Mouse (Mus musculus) embryonic facial prominence, embryonic 14.5 days (tissue): ENCODE measurements around the gene Olfr237-ps1. TPM values are rescaled to one million over a fixed set of nuclear protein-coding genes. Genes with fewer than 3 reads are reported as not detected.

ENCODE experiments used
- ATAC-seq: fragments of 200-750 bp; cut with Nextera tagmentation; 2 replicates; pipeline ENCODE4 v1.8.0; 2017; ENCODE audit warnings: low read depth, moderate number of reproducible peaks, moderate TSS enrichment
- DNase-seq: peaks from one replicate; pipeline ENCODE4 v3.0.0-alpha.2; 2015; ENCODE audit warnings: low spot score
- H3K27ac ChIP-seq: fragments of 300-500 bp; sonication (generic); replicated peaks from 2 replicates; pipeline ENCODE4 v1.5.1; 2014; ENCODE audit warnings: low read depth, mild to moderate bottlenecking, low read length, moderate library complexity
- H3K27me3 ChIP-seq: fragments of 300-500 bp; sonication (generic); replicated peaks from 2 replicates; pipeline ENCODE4 v1.6.1; 2014; ENCODE audit warnings: low read length; ENCODE audit not compliant: control insufficient read depth, insufficient read depth
- H3K36me3 ChIP-seq: fragments of 300-500 bp; sonication (generic); 2 replicates; pipeline ENCODE4 v1.6.1; 2014; ENCODE audit warnings: low read length, mixed read lengths; ENCODE audit not compliant: control insufficient read depth, insufficient read depth
- H3K4me1 ChIP-seq: fragments of 300-500 bp; sonication (generic); 2 replicates; pipeline ENCODE4 v1.6.1; 2014; ENCODE audit warnings: antibody characterized with exemption, low read length; ENCODE audit not compliant: control insufficient read depth, insufficient read depth
- H3K4me2 ChIP-seq: fragments of 300-500 bp; sonication (generic); 2 replicates; pipeline ENCODE4 v1.6.1; 2014; ENCODE audit warnings: low read depth, mild to moderate bottlenecking, low read length, moderate library complexity, mixed read lengths
- H3K4me3 ChIP-seq: fragments of 300-500 bp; sonication (generic); 2 replicates; pipeline ENCODE4 v1.5.1; 2014; ENCODE audit warnings: low read depth, mild to moderate bottlenecking, low read length
- H3K9ac ChIP-seq: fragments of 300-500 bp; sonication (generic); 2 replicates; pipeline ENCODE4 v1.6.1; 2014; ENCODE audit warnings: low read depth, mild to moderate bottlenecking, low read length, moderate library complexity, mixed read lengths
- H3K9me3 ChIP-seq: fragments of 300-500 bp; sonication (generic); 2 replicates; pipeline ENCODE4 v1.6.1; 2016; ENCODE audit warnings: low read length; ENCODE audit not compliant: control insufficient read depth
- WGBS: fragments of 180-500 bp; shearing (Covaris S2); extraction: QIAGEN DNeasy Blood & Tissue Kit; methylation state at CpG from one replicate; pipeline ENCODE4 v1.1.7; 2014; 5-methylcytosine and 5-hydroxymethylcytosine counted together
- polyA plus RNA-seq: library from polyadenylated mRNA; unstranded; fragments of >200 nt; fragmentation: Nextera tagmentation; extraction: Ambion mirVana; gene quantifications from 2 replicates; pipeline ENCODE4 v1.2.1, GENCODE M21; 2014

Gene Olfr237-ps1
- polyA plus RNA-seq, 1 experiment from 2014 or later = not detected

DNA sequence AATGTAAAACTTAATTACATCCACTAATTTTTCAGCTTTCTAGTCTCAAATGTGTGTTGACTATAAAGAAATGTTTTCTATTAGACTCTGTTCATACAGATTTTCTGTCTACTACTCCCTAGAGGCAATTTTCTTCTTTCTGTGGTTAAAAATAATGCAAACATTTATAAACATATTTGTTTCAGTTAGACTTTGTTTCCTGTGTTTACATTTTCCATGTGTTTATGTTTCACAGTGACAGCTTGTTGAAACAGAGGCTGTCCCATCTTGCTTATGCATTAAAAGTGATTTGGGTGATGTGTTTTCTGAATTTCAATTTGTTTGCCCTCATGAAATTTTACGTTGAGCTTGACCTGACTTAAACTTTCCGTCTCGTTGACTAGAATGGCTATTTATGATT is 44.6 kb downstream of the Olfr237-ps1 start:
- Histone ChIP-seq H3K36me3 (no peaks in the 10 kb centered on the region), H3K9me3 (no peaks in the 10 kb centered on the region), H3K9ac (no peak overlapping the region), H3K4me2 (no peak overlapping the region), H3K4me3 (no peak overlapping the region), H3K27me3 (no peaks in the 10 kb centered on the region), H3K4me1 (no peaks in the 10 kb centered on the region), H3K27ac (no peak overlapping the region)
- ATAC-seq (no peak), DNase-seq (no peak)
- 64% methylated on average over 3 of the region's 3 CpGs for WGBS

GRCm38 (mm10) chr6:43196781-43197180 is 50.4 kb downstream of the Olfr237-ps1 start, which contains the start of gene Olfr435:
Gene Olfr435, plus strand, starts transcription at chr6:43197146.
- DNase-seq (no peak), ATAC-seq (no peak)
- Histone ChIP-seq H3K4me1 (no peaks in the 10 kb centered on the region), H3K9me3 (no peaks in the 10 kb centered on the region), H3K36me3 (no peaks in the 10 kb centered on the region), H3K27me3 (no peaks in the 10 kb centered on the region), H3K27ac (no peak within 1 kb of the TSS), H3K9ac (no peak within 1 kb of the TSS), H3K4me2 (no peak within 1 kb of the TSS), H3K4me3 (no peak within 1 kb of the TSS)

- H3K9me3 ChIP-seq = no peaks in the 10 kb centered on the region
- H3K36me3 ChIP-seq = no peaks in the 10 kb centered on the region
- no peaks in the 10 kb centered on the region for H3K4me1 ChIP-seq
- H3K4me2 ChIP-seq = no peak overlapping the region
- no peak for DNase-seq
- H3K4me3 ChIP-seq = no peak overlapping the region
- WGBS = 70% methylated on average over 3 of the region's 3 CpGs
- no peak overlapping the region for H3K27ac ChIP-seq
- no peak for ATAC-seq
- H3K9ac ChIP-seq = no peak overlapping the region
- no peaks in the 10 kb centered on the region for H3K27me3 ChIP-seq
Measured at GRCm38 (mm10) chr6:43198094-43198493, 51.7 kb downstream of the Olfr237-ps1 start.

DNA sequence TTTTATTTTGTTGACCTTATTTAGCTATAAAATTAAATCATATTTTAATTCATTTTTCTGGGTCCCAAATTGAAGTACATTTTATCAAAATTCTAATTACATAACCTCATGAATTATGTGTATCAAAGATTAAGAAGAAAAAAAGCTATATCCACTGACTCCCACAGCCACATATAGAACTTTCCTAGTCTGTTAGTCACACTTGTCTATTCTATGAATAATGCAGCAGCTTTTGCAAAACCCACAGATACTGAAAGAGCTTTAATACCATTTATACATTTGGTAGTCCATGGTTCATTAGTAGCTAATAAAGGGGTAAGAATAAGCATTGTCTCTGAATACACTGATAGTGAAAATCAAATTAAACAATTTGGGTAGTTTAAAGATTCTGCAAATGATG is 56.4 kb downstream of the Olfr237-ps1 start:
- Histone ChIP-seq H3K36me3 (no peaks in the 10 kb centered on the region), H3K4me3 (no peak overlapping the region), H3K4me2 (no peak overlapping the region), H3K27ac (no peak overlapping the region), H3K27me3 (no peaks in the 10 kb centered on the region), H3K9me3 (no peaks in the 10 kb centered on the region), H3K4me1 (no peaks in the 10 kb centered on the region), H3K9ac (no peak overlapping the region)
- DNase-seq (no peak), ATAC-seq (no peak)

DNA sequence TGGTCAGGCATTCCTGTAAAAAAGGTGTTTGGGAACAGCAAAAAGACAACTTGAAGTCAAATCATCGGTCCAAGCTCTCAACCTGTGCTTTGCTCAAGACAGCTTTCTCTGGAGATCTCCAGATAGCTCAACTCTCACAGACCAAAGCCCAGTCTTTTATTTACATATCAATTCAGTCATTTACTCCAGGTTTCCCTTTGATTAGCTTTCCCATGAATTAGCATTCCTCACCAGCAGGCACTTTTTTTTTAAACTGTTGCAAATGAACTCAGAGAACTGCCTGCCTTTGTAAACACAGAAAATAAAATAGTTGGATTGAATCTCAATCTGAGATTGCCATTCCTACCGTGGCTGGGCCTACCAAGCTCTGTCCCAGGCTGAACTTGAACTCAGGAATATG is 59.0 kb downstream of the Olfr237-ps1 start:
- DNase-seq (no peak), ATAC-seq (no peak)
- WGBS = 35% methylated on average over 2 of the region's 2 CpGs
- Histone ChIP-seq H3K4me1 (no peaks in the 10 kb centered on the region), H3K27ac (no peak overlapping the region), H3K9ac (no peak overlapping the region), H3K9me3 (no peaks in the 10 kb centered on the region), H3K4me3 (no peak overlapping the region), H3K4me2 (no peak overlapping the region), H3K36me3 (no peaks in the 10 kb centered on the region), H3K27me3 (no peaks in the 10 kb centered on the region)

Other genes starting within 250 kb of the Olfr237-ps1 start
- not detected in 2 replicates for gene Olfr447, start 237.7 kb upstream of the Olfr237-ps1 start, polyA plus RNA-seq
- gene Olfr446, start 225.2 kb upstream of the Olfr237-ps1 start, polyA plus RNA-seq = 0.07 and 0.14 TPM in 2 replicates
- 0.11 TPM in 1 of 2 replicates, not detected in the other for gene Olfr444, start 197.5 kb upstream of the Olfr237-ps1 start, polyA plus RNA-seq
- gene Olfr441, start 40.2 kb upstream of the Olfr237-ps1 start, polyA plus RNA-seq = not detected in 2 replicates
- not detected in 2 replicates for gene Olfr437, start 16.7 kb downstream of the Olfr237-ps1 start, polyA plus RNA-seq
- gene Olfr13, start 25.6 kb downstream of the Olfr237-ps1 start, polyA plus RNA-seq = not detected in 2 replicates
- not detected in 2 replicates for gene Olfr435, start 50.6 kb downstream of the Olfr237-ps1 start, polyA plus RNA-seq
- not detected in 2 replicates for gene Olfr434, start 66.5 kb downstream of the Olfr237-ps1 start, polyA plus RNA-seq
- not detected in 2 replicates for gene Olfr47, start 85.0 kb downstream of the Olfr237-ps1 start, polyA plus RNA-seq
- gene Arhgef5, start 119.0 kb downstream of the Olfr237-ps1 start, polyA plus RNA-seq = 9.8 TPM in 2 replicates
- not detected in 2 replicates for gene Nobox, start 163.0 kb downstream of the Olfr237-ps1 start, polyA plus RNA-seq